ENCODE assay signal across 8 mouse cellular contexts in the genomic region with DNA sequence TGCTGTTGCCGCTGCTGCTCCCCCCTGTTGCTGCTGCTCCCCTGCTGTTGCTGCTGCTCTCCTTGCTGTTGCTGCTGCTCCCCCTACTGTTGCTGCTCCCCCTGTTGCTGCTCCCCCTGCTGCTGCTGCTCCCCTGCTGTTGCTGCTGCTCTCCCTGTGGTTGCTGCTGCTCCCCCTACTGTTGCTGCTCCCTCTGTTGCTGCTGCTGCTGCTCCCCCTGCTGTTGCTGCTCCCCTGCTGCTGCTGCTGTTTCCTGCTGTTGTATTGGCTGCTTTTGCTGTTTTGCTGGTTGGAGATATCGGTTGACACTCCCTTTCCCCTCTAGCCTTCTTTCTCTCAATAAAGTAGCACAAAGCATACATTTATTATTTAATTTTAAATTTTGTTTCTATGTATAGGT. TPM values are rescaled to one million over a fixed set of nuclear protein-coding genes. Genes with fewer than 3 reads are reported as not detected.
DNase-seq lines count a peak whose midpoint lies in the region; ATAC-seq and TF ChIP-seq lines count a peak whose summit lies in the region.
"Not testable (repeated sequence)": the region's sequence is repeated elsewhere in the genome, so short reads cannot be mapped to it uniquely, and the experiment has no call there.

No protein-coding gene starts in this region.

- H3K9me3 ChIP-seq in kidney, postnatal 0 days (replicated peaks; ENCODE audit: low read length) = not testable (repeated sequence)

- TF ChIP-seq CTCF in embryonic fibroblast, embryonic 13.5 days (IDR thresholded peaks at IDR 0.05; ENCODE audit: borderline replicate concordance, insufficient read depth, low read length) = peak; percentile 86
- peak; percentile 75 for TF ChIP-seq CTCF in kidney, postnatal 0 days (IDR thresholded peaks at IDR 0.05; ENCODE audit: low read depth)
- TF ChIP-seq CTCF in lung, adult 2 months (IDR thresholded peaks at IDR 0.05; ENCODE audit: insufficient read depth, low read length) = peak; percentile 48

- not testable (repeated sequence) for ATAC-seq in kidney, postnatal 0 days (replicated peaks; ENCODE audit: low FRiP score, low read depth)

- H3K4me3 ChIP-seq in embryonic fibroblast, embryonic 13.5 days (ENCODE audit: insufficient read depth, low read length); kidney, postnatal 0 days (replicated peaks; ENCODE audit: low read depth, low read length); lung, adult 2 months (replicated peaks; ENCODE audit: extremely low read depth, low read depth, low read length); myocyte: not testable (repeated sequence)

- intact Hi-C loops in heart, postnatal 10 days (cut with DNase I) = not testable (repeated sequence)

- 55% methylated on average over 2 of the region's 2 CpGs for WGBS in kidney, postnatal 0 days
- 57% methylated on average over 2 of the region's 2 CpGs for WGBS in lung, adult 2 months

- H3K27ac ChIP-seq in embryonic fibroblast, embryonic 13.5 days (ENCODE audit: insufficient read depth, low read length); kidney, postnatal 0 days: not testable (repeated sequence)

- peak; percentile 62 for DNase-seq in 3134 (ENCODE audit: extremely low read depth, insufficient read length, low spot score)
- peak; percentile 43 for DNase-seq in adrenal gland, adult 2 months
- peak; percentile 41 to 43 for DNase-seq in heart, postnatal 10 days
- DNase-seq in kidney, postnatal 0 days (ENCODE audit: low spot score) = peak; percentile 65
- DNase-seq in lung, adult 2 months = not testable (repeated sequence)
- DNase-seq in thymus, postnatal 14 days = peak; percentile 22

- H3ac ChIP-seq in myocyte (ENCODE audit: control insufficient read depth, insufficient read length) = not testable (repeated sequence)

- H3K27me3 ChIP-seq in kidney, postnatal 0 days (ENCODE audit: insufficient read depth, low read length); myocyte (ENCODE audit: control insufficient read depth, insufficient read depth, insufficient read length): not testable (repeated sequence)

- H3K36me3 ChIP-seq in kidney, postnatal 0 days (ENCODE audit: insufficient read depth, low read length); myocyte (ENCODE audit: control insufficient read depth, insufficient read depth): not testable (repeated sequence)

- not testable (repeated sequence) for H3K4me2 ChIP-seq in kidney, postnatal 0 days (ENCODE audit: low read length); myocyte (ENCODE audit: low read depth)

- not testable (repeated sequence) for H3K79me2 ChIP-seq in myocyte (ENCODE audit: control insufficient read depth, insufficient read depth)

- H3K9ac ChIP-seq in kidney, postnatal 0 days (ENCODE audit: low read depth, low read length) = not testable (repeated sequence)

- H3K4me1 ChIP-seq in embryonic fibroblast, embryonic 13.5 days (ENCODE audit: control insufficient read depth, insufficient read depth, low read length); kidney, postnatal 0 days (replicated peaks; ENCODE audit: insufficient read depth, low read length); lung, adult 2 months (ENCODE audit: control insufficient read depth, insufficient read depth, low read length): not testable (repeated sequence)

- TF ChIP-seq POLR2A in embryonic fibroblast, embryonic 13.5 days (IDR thresholded peaks at IDR 0.05; ENCODE audit: low read depth, low read length); lung, adult 2 months (IDR thresholded peaks at IDR 0.05; ENCODE audit: borderline replicate concordance, extremely low read depth, low read depth, low read length); myocyte (IDR thresholded peaks at IDR 0.05; ENCODE audit: insufficient read length, low read depth): not testable (repeated sequence)

TF ChIP-seq in myocyte, 11 proteins besides CTCF, POLR2A, EP300 and RAD21:
- peak in 2 of 3 experiments; percentile 3 to 25 for TF ChIP-seq MYOD1 (IDR thresholded peaks at IDR 0.05; ENCODE audit: control insufficient read depth in 1 of 3, insufficient read length in 2 of 3, low read depth in 2 of 3)
TF ChIP-seq in myocyte: peak in this region for 1; not testable (repeated sequence) for 10.

RNA-seq across cellular contexts. Expression of a gene that starts 46.3 kb away (rescaled TPM):
- 10 to 100 TPM; 33.4 to 39.0 TPM for total RNA-seq in adrenal gland, adult 2 months (2021)
- polyA plus RNA-seq in adrenal gland, adult 2 months (2012; rRNA removed) = 6.8 and 7.3 TPM in 2 replicates
- 61.9 and 72.0 TPM in 2 replicates for polyA plus RNA-seq in embryonic fibroblast, embryonic 13.5 days (2011; ENCODE audit: insufficient read length, low read depth, missing spikeins)
- total RNA-seq in heart, postnatal 10 days (2021) = 10 to 100 TPM; 28.9 to 36.8 TPM
- 12.3 and 13.9 TPM in 2 replicates for polyA plus RNA-seq in kidney, postnatal 0 days (2015; fragmentation: Nextera tagmentation; extraction: Ambion mirVana)
- 7.9 and 11.1 TPM in 2 replicates for polyA plus RNA-seq in lung, adult 2 months (2012; rRNA removed)
- polyA plus RNA-seq in myocyte (2012; fragmentation: generic; extraction: Trizol) = 28.2 TPM
